Mouse (Mus musculus) ovary, adult 18-20 months (tissue): ENCODE measurements around the gene 1700028K03Rik.

Experiments used
- DNase-seq: peaks from one replicate; pipeline ENCODE4 v3.0.0; 2022; ENCODE audit warnings: low spot score, mixed read lengths

The 1700028K03Rik gene

DNA sequence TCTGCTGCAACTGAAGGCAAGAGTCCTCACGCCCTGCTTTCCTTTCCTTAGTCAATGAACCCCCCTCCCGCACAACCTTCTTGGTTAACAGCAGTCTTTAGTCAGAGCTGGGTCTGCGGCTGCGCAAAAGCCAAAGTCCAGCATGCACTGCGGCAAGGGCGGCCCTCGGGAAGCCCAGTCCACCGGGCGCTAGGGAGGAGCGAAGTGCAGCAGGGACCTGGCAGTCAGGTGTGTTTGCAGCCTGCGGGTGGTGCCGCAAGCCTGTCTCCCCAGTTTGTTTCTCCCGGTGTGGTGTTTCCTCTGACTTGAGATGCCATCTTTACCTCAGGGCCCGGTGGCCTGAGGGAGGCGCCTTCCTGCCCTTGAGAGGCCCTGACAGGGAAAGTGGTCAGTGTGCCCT, at the start of gene 1700028K03Rik:
1700028K03Rik (plus strand) TSS at position 129 of the 400 bp plus-strand sequence.
- no peak for DNase-seq

DNA sequence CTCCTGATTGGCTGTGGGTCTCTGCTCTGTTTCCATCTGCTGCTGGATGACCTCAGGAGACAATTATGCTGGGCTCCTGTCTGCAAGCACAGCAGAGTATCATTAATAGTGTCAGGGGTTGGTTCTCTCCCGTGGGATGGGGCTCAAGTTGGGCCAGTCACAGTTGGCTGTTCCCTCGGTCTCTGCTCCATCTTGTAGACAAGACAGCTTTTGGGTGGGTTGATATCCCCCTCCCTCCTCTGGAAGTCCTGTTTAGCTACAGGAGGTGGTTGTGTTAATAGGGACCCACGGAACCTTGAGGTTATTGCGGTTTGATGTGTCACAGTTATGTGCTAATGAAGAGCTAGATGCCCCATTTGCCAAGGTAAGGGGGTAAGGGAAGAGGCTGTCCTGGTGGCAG, 45.5 kb upstream of the 1700028K03Rik start:
- DNase-seq: no peak

GRCm38 (mm10) chr5:107491036-107491435, 43.5 kb upstream of the 1700028K03Rik start:
- DNase-seq: no peak

GRCm38 (mm10) chr5:107492471-107492870, 42.0 kb upstream of the 1700028K03Rik start:
- no peak for DNase-seq

DNA sequence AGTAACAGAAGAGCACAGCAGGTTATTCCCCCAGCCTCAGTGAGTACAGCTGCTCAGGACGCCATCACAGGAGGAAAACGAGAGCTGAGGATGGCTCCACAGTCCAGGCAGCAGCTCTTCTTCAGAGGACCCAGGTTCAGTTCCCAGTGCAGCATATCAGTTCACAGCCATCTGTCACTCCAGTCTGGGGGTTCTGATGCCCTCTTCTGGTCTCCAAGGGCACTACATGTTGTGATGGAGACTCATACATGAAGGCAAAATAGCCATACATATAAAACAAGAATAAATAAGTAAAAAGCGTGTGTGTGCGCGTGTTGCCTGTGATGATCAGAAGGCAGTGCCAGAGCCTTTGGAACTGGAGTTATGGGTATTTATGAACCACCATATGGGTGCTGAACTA, 39.8 kb upstream of the 1700028K03Rik start:
- DNase-seq: no peak

DNA sequence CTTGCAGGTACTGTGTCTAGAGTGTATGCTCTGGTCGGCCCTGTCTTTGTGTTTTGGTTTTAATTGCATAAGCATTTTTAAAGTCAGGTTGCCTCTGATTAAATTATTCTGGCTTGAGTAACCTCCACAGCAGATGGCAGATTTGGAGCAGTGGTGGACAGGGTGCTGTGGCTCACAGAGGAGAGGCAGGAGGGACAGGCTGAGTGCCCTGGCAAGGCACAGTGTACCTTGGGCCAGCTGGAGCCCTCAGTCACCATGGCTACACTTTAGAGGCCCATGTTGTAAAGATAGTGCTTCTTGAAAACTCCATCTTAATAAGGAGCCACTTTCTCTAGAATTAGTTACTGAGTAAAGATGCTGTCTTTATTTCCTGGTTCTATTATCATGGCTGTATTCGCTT, 38.5 kb upstream of the 1700028K03Rik start:
- no peak for DNase-seq

DNA sequence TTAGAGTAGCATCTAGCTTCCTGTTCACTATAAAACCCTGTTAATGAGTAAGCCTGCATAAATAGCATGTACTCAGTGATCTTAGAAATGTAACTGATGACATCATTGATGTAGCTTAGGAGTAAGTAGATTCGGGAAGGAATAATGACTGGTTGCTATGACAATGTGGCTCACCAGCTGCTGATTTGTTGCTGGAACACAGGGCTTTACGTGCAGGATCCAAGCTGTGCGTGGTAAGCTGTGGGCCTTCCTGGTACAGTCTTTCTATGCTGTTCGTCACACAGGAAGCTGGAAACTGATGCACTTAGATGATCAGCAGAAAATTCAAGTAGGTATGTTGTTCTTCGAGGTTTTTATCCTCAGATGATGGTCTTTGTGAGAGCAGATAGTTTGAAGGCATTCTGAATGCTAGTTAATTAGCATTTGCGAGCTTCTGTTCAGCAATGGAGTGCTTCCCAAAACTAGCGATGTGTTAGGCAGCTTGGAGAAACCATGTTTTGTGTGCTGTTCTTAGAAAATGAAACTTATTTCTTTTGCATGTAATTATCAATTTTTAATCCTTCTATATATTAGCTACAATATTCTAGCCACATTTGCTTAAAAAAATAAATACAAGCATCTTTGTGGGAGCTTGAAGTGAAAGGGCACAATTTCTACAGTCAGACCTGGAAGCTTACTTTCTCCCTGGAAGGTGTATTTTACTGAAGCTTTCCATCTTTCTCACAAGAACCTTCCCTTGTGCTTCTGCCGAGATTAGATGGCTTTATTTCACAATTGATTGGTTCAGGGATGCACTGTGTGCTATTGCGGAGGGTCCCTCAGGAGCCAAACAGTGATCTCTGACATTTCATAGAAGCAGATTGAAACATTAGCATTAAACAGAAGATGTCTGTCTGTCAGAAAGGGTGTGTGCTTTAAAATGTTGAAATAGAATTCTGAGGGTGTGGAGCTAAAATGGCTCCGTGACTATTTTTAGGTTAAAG, 36.7 kb upstream of the 1700028K03Rik start:
- no peak for DNase-seq

GRCm38 (mm10) chr5:107498806-107499310, 35.7 kb upstream of the 1700028K03Rik start:
- no peak for DNase-seq

DNA sequence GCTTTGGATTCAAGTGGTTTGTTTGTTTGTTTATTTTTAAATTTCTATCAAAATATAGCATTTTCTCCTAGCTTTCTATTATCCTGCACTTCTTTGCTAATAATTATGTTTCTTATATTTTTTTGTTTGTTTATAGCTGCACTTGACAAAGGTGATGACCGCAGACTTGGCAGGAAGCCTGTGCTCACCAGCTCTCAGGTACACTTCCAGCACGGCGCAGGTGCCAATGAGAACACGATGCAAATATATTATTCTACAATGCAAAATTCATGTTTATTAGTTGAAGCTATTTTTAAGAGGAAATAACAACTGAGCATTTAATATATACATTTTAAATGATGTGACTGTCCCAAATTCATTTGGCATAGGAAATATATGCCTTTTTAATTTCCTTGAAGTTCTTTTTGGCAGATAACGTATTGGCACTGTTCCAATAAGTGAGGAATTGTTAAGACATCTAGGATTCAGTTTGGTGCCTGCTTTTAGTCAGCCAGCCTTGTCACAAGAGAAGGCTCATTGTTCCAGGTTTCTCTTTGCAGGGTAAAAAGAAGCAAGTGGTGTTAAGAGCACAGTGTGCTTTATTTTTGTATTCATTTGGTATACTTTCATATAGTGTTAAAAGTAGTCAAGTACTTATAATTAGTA, 34.5 kb upstream of the 1700028K03Rik start:
- no peak for DNase-seq

DNA sequence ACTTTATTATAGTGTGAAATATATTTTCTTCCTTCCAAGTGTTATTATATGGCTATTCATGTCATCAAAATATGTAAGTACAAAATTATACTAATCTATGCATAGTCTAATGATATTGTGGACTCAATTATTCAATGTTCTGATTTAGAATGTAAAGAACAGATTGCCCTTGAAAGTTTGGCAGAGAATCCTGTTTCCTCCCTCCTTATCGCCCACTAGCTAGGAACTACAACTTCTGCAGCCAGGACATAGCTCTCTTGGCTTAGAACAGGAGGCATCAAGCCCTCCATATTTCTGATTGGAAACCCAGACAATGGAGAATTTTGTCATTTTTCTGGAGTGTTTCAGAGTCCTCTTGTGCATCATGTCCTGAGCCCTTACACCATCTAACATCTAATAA, 33.8 kb upstream of the 1700028K03Rik start:
- no peak for DNase-seq

DNA sequence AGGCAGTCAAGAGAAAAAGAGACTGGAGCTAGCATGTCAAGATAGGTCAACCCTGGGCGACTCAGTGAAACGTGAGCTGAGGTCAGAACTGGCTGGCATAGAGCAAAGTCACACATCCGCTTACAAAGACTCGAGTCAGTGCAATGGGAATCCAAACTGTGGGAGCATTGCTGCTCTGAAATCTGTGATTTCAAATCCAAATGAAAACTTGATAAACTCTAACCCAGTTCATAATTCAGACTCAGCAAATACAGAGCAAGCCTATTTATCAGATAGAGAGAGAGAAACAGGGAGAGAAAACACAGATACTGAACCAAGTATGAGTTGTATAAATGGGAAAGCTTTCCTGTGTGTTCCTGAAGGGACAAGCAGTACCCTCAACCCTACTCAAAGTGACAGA, 27.2 kb upstream of the 1700028K03Rik start, which contains the start of gene Gm42669:
Gm42669 (plus strand) TSS at position 301 of the 400 bp plus-strand sequence.
- DNase-seq: no peak

GRCm38 (mm10) chr5:107510503-107510902, 24.0 kb upstream of the 1700028K03Rik start:
- DNase-seq: no peak

GRCm38 (mm10) chr5:107511326-107511725, 23.2 kb upstream of the 1700028K03Rik start:
- DNase-seq: no peak

DNA sequence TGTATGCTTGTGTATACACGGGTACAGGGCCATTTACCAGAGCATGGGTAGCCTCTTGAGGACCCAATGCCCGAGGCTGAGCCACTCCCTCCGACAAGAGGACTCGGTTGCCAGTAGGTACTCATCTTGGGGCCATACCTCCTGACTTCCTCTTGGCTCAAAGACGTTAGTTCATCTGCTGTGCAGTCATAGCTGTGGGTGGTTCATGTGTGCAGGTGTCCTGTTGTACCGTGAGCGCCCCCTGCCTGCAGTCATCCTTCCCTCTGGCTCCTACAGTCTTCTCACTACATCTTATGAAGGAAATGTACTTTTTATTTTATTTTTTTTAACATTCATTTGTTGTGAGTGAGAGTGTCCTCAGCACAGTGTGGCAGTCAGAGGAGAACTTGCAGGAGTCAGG, 20.9 kb upstream of the 1700028K03Rik start:
- DNase-seq: no peak

DNA sequence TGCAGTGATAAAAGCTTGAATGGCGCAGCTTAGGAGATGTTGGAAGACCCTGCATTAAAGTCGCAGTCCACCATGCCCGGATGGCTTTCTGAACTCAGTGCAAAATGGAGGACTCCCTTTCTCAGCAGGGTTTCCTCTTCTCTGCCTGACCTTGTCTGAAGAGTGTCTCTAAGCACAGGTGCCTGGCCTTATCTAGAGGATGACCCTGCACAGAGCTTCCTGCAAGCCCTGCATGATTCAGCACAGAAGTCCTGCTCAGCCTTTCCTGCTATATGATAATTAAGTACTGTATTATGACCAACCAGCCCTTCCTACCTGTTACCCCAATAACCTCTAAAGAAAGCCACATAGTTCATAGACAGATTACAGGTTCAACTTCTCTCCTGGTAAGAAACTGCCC, 19.1 kb upstream of the 1700028K03Rik start:
- DNase-seq: no peak

DNA sequence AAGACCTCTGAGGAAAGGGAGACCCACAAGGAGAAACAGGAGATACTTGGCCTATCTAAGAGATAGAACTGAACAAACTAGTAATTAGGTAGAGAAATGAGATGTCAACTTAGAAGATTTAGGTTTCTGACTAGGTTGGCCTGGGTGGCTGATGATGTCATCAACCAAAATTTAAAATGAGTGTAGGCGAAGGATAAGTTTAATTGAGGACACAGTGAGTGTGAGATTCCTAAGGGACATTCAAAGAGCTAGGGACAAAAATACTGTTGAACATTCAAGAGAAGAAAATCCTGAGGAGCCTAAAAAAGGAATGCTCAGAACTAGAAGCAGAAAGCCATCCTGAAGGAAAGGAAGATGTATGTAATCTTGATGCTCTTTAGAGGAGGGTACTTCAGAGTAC, 18.4 kb upstream of the 1700028K03Rik start:
- no peak for DNase-seq

- DNase-seq: no peak
These were observed 15.9 kb upstream of the 1700028K03Rik start for GRCm38 (mm10) chr5:107518602-107519001.

DNA sequence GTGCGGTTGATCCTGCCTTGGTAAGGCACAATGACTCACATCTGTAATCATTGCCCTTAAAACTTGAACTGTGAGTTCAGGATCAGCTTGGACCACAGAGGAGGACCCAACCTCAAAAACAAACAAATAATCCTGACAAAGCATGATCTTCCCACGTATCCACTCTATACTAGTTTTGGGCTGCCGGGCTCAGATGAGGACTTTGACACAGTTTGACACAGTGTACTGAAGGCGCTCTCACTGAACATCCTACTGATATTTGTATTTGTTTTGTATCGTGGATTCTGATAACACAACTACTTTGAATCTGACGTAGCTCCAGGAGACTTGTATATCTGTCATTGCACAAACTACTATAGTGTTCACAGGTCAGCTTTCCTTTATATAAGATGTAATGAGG, 13.1 kb upstream of the 1700028K03Rik start:
- DNase-seq: no peak

DNA sequence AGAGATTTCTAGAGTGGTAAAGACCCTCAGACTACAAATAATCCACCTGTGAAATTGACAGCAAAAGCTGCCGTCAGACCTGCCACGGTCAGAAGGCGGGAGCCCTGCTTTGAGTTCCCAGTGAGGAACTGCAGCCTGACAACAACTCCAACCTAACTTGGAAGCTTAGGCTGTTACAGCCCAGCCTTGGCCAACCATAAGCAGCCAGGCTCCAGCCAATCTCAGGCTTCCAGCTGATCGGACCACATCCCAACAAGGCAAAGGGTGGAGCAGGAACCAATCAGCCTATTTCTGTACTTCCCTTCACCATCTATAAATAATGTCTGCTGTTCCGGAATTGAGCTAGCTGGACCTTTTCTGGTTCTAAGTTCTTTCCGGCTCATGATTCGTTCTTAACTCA, 12.6 kb upstream of the 1700028K03Rik start:
- DNase-seq: no peak

GRCm38 (mm10) chr5:107524281-107524680, 10.2 kb upstream of the 1700028K03Rik start:
- no peak for DNase-seq

GRCm38 (mm10) chr5:107528856-107529255, 5.7 kb upstream of the 1700028K03Rik start:
- no peak for DNase-seq

- no peak for DNase-seq
These were observed 919 bp upstream of the 1700028K03Rik start for GRCm38 (mm10) chr5:107533590-107533989.

DNA sequence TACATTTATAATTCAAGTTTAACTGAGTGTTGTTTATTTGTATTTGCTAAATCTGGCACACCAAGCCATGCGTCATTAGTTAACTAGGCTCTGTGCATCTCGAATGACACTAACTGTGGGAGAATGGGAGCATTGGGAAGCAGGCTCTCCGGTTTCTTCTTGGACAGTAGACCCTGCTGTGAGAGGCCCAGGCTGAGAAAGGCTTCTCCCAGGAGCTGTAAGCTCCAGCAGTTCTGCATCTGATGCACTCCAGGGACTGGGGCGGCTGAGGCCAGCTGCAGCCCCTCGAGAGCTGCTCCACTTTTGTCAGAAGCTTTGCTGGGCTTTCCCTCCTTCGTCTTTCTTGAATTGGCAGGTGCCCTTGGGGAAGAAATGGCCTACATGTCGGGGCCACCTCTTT, 7.2 kb downstream of the 1700028K03Rik start:
- DNase-seq: no peak
